Mouse (Mus musculus) bone marrow macrophage, adult 2 months (primary cell): ENCODE results near the gene Osbp2.

ENCODE experiments used
- CTCF ChIP-seq: IDR thresholded peaks from 2 replicates; pipeline ENCODE4 v1.5.1; 2012; ENCODE audit warnings: low read depth, mild to moderate bottlenecking, low read length, moderate library complexity
- POLR2A ChIP-seq: IDR thresholded peaks from 2 replicates; pipeline ENCODE4 v1.6.1; 2012; ENCODE audit warnings: mild to moderate bottlenecking, low read depth, low read length, borderline replicate concordance

DNA sequence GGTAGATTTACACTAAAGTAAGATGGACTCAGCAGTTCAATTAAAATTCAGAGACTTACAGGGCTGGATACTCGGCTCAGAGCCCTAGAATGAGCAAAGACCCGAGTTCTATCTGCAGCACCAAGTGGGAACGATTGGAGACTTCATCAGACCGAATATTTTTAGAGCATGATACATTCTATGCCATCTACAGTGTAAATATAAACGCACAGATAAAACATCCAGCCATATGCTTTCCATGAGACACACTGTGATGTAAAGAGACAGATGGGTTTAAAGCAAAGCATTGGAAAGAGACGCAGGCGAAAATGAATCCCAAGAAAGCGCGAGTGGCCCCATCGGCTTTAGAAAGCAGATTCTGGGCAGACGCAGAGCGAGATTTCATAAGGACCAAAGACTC lies 122.5 kb downstream of the Osbp2 start:
- no peak for TF ChIP-seq CTCF
- no peak for TF ChIP-seq POLR2A
